Mouse (Mus musculus) heart, embryonic 15.5 days (tissue): ENCODE measurements around the gene Rgs2. TPM values are rescaled to one million over a fixed set of nuclear protein-coding genes. Genes with fewer than 3 reads are reported as not detected.

Experiments used
- ATAC-seq: fragments of 200-750 bp; cut with Nextera tagmentation; replicated peaks from 2 replicates; pipeline ENCODE4 v1.8.0; 2017; ENCODE audit warnings: low read depth, moderate TSS enrichment; ENCODE audit not compliant: insufficient number of reproducible peaks, insufficient read depth, low FRiP score
- H3K27ac ChIP-seq: fragments of 300-500 bp; sonication (generic); 2 replicates; pipeline ENCODE4 v1.5.1; 2015; ENCODE audit warnings: mild to moderate bottlenecking, inconsistent platforms
- H3K27me3 ChIP-seq: fragments of 300-500 bp; sonication (generic); 2 replicates; pipeline ENCODE4 v1.6.1; 2015; ENCODE audit warnings: inconsistent platforms
- H3K36me3 ChIP-seq: fragments of 300-500 bp; sonication (generic); 2 replicates; pipeline ENCODE4 v1.6.1; 2015; ENCODE audit warnings: mild to moderate bottlenecking, inconsistent platforms
- H3K4me1 ChIP-seq: fragments of 300-500 bp; sonication (generic); replicated peaks from 2 replicates; pipeline ENCODE4 v1.6.1; 2015; ENCODE audit warnings: inconsistent platforms
- H3K4me2 ChIP-seq: fragments of 300-500 bp; sonication (generic); 2 replicates; pipeline ENCODE4 v1.6.1; 2015; ENCODE audit warnings: inconsistent platforms, mild to moderate bottlenecking, moderate library complexity
- H3K4me3 ChIP-seq: fragments of 300-500 bp; sonication (generic); 2 replicates; pipeline ENCODE4 v1.5.1; 2015; ENCODE audit warnings: mild to moderate bottlenecking, inconsistent platforms
- H3K9ac ChIP-seq: fragments of 300-500 bp; sonication (generic); 2 replicates; pipeline ENCODE4 v1.6.1; 2015; ENCODE audit warnings: mild to moderate bottlenecking, inconsistent platforms
- H3K9me3 ChIP-seq: fragments of 300-500 bp; sonication (generic); replicated peaks from 2 replicates; pipeline ENCODE4 v1.6.1; 2016; ENCODE audit warnings: inconsistent platforms
- WGBS: fragments of 180-500 bp; shearing (Covaris S2); methylation state at CpG from one replicate; pipeline ENCODE4 v1.1.7; 2015; ENCODE audit warnings: mixed read lengths; 5-methylcytosine and 5-hydroxymethylcytosine counted together
- polyA plus RNA-seq: library from polyadenylated mRNA; unstranded; fragments of >200 nt; fragmentation: Nextera tagmentation; extraction: Ambion mirVana; gene quantifications from 2 replicates; pipeline ENCODE4 v1.2.1, GENCODE M21; 2015

Rgs2 gene
- polyA plus RNA-seq, 1 experiment from 2014 or later: 30.4 TPM

DNA sequence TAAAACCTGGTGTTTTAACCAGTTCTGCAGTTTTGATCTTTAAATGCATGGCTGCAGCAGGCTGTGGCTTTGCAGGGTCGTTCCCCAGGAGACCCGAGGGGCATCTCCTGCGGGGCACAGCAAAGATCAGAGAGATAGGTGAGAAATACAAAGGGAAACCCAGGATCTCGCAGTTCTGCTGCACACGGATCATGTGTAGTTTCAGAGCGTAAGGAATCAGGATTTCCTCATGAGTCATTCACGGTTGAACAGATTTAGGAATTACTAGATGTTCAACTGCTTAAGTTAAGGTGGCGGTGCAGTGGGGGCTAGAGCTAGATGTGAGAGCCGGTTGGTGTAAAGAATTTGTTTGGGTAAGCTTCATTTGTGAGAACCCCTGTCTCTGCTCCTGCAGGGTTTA is 780 bp upstream of the Rgs2 start:
- no peaks in the 10 kb centered on the region for H3K9me3 ChIP-seq
- H3K4me2 ChIP-seq: peak overlapping the region; percentile 93
- no peaks in the 10 kb centered on the region for H3K27me3 ChIP-seq
- peak overlapping the region; percentile 70 for H3K9ac ChIP-seq
- WGBS: 5% methylated on average over 9 of the region's 9 CpGs
- H3K4me3 ChIP-seq: peak overlapping the region; percentile 69
- H3K27ac ChIP-seq: peak overlapping the region; percentile 73
- no peak for ATAC-seq
- H3K36me3 ChIP-seq: no peaks in the 10 kb centered on the region
- H3K4me1 ChIP-seq: peaks cover 8% of the 10 kb centered on the region

DNA sequence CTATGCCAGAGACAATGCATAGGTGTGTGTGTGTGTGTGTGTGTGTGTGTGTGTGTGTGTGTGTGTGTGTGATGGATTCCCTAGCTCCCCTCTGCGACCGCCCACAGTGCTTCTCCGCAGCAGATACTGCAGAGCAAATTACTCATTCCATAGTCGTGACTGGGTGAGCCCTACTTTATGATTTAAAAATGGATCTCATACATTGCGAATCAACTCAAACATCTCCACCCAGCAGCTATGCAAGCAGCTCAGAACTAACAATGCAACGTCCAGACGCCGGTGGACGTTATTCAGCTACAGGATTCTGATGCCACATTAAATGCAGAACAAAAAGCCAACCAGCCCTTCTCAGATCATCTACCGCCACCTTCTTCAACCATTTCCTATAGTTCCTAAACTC is 545 bp downstream of the Rgs2 start:
- H3K4me3 ChIP-seq: peak overlapping the region; percentile 69
- H3K27me3 ChIP-seq: no peaks in the 10 kb centered on the region
- H3K4me1 ChIP-seq: peaks cover 12% of the 10 kb centered on the region
- peak overlapping the region; percentile 93 for H3K4me2 ChIP-seq
- no peaks in the 10 kb centered on the region for H3K36me3 ChIP-seq
- peak overlapping the region; percentile 72 for H3K27ac ChIP-seq
- no peaks in the 10 kb centered on the region for H3K9me3 ChIP-seq
- WGBS: 2% methylated on average over 10 of the region's 10 CpGs
- 0 out of 2 replicates have a peak, but pooled peaks have one; percentile 5 for ATAC-seq
- H3K9ac ChIP-seq: peak overlapping the region; percentile 70

DNA sequence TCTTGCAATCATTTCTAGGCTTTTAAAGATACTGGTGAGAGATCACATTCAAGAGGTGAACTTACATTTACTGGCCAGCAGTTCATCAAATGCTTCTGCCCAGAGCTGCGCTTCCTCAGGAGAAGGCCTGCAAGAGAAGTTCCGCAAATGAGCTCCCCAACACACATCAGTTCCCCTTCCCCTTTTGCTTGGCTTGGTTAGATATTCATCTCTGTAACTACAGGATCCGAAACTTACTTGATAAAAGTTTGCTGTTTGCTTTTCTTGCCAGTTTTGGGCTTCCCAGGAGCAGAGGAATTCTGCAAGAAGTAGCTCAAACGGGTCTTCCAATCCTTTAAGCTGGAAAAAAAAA is 1.3 kb downstream of the Rgs2 start:
- WGBS: 67% methylated on average over 4 of the region's 4 CpGs
- H3K9ac ChIP-seq: no peak overlapping the region

DNA sequence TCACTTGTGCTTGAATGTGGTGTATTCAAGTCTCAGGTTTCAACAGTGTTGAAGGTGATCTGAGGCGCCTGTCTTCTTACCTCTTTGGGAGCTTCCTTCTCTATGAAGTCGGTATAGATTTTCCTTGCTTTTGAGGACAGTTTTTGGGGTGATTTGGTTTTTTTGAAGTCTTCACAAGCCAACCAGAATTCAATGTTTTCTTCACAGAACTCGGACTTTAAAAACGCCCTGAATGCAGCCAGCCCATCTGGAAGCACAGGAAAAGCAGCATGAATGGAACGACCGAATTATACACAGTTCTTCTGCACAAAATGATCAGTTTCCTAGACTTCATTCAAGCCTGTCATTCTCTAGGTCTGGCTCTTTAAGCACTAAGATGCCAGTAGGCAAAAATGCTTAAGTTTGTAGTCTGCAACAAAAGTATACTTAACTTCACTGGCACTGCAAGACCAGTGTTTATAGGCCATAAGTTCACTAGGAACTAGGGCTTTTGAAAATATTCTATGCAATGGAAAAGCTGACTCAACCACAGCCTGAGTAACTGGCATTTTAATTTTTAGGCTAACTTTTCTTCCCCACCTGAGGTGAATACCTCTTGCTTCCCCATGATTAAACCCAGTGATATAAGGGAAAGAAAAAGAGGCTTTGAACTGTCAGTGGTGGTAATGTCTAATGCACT is 1.8 kb downstream of the Rgs2 start:
- 86% methylated on average over 6 of the region's 6 CpGs for WGBS
- H3K27me3 ChIP-seq: no peaks in the 10 kb centered on the region
- no peak overlapping the region for H3K27ac ChIP-seq
- no peak for ATAC-seq
- H3K36me3 ChIP-seq: no peaks in the 10 kb centered on the region
- peaks cover 12% of the 10 kb centered on the region for H3K4me1 ChIP-seq
- H3K4me2 ChIP-seq: peak overlapping the region; percentile 93
- peak overlapping the region; percentile 69 for H3K4me3 ChIP-seq
- H3K9ac ChIP-seq: no peak overlapping the region
- H3K9me3 ChIP-seq: no peaks in the 10 kb centered on the region

More for the DNA sequence above, 1.3 kb downstream of the Rgs2 start:
- Histone ChIP-seq H3K4me1 (peaks cover 12% of the 10 kb centered on the region), H3K27ac (no peak overlapping the region), H3K36me3 (no peaks in the 10 kb centered on the region), H3K9me3 (no peaks in the 10 kb centered on the region), H3K4me2 (peak overlapping the region; percentile 93), H3K27me3 (no peaks in the 10 kb centered on the region), H3K4me3 (peak overlapping the region; percentile 69)
- no peak for ATAC-seq

DNA sequence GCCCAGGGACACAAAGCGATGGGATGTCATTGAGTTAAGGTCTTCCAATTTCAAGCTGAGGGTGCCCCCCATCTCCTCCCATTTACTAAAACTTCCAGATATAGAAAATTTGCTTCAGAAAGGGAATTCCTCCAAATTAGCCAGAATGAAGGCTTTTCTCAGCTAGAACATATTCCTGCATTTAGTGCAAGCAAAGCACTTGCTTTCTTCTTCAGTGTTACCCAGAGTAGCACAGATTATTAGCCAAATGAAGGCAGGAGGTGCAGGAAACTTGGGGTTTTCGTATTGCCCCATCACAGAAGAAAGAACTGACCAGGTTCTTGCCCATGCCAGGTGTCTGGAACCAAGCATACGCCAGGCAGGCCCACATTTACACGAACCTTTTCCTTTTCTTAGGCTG is 3.7 kb downstream of the Rgs2 start:
- no peak overlapping the region for H3K4me3 ChIP-seq
- no peak for ATAC-seq
- WGBS: 91% methylated on average over 4 of the region's 4 CpGs
- no peaks in the 10 kb centered on the region for H3K27me3 ChIP-seq
- no peak overlapping the region for H3K27ac ChIP-seq
- H3K4me2 ChIP-seq: no peak overlapping the region
- no peak overlapping the region for H3K9ac ChIP-seq
- H3K9me3 ChIP-seq: no peaks in the 10 kb centered on the region
- H3K4me1 ChIP-seq: peaks cover 12% of the 10 kb centered on the region
- H3K36me3 ChIP-seq: no peaks in the 10 kb centered on the region

DNA sequence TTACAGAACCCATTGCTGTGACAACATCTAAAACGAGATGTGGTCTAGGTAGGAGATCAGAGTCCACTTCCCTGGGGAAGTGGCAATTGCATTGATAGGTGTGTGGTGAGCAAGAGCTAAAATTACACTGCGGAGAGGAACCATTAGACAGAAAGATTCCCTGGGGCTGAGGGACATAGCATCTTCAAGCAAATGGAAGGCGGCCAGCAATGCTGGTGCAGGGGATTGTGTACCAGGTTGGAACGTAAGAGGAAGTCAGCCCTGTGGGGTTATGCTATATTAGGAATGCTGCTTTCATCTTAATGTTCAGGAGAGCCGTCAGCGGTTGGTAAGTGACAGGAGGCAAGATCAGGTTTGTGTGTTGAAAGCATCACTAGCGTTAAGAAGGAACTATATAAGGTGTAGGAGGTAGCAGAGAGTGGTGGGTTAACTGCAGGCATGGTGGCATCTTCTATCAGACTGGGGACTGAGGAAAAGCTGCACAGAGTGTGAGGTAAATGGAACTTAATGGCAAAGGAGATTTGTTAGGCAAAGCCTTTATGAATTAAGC is 4.5 kb downstream of the Rgs2 start:
- Histone ChIP-seq H3K27me3 (no peaks in the 10 kb centered on the region), H3K9me3 (no peaks in the 10 kb centered on the region), H3K27ac (no peak overlapping the region), H3K9ac (no peak overlapping the region), H3K36me3 (no peaks in the 10 kb centered on the region), H3K4me1 (peaks cover 7% of the 10 kb centered on the region; the same call in 1 of the 2 replicates), H3K4me3 (no peak overlapping the region), H3K4me2 (no peak overlapping the region)
- 45% methylated on average over 7 of the region's 7 CpGs for WGBS
- no peak for ATAC-seq

DNA sequence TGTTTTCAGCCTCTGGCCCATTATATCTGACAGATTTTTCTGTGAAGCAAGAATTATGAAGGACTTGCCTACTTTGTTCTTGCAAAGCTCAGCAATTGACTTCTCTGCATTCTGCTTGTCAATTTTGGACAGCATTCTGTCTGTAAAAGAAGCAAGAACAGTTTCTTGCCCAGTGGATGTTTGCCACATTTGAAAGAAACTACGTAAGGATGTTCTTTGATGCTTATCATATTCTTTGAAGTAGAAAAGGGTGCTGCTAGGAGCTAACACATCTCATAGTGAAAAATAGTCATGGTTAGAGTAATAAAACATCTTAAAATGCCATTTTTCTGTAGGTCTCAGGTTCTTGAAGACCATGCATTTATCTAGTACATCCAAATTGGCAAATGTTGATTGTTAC is 10.9 kb downstream of the Rgs2 start:
- no peak overlapping the region for H3K4me3 ChIP-seq
- H3K36me3 ChIP-seq: no peaks in the 10 kb centered on the region
- no peak for ATAC-seq
- H3K27ac ChIP-seq: no peak overlapping the region
- H3K9ac ChIP-seq: no peak overlapping the region
- H3K4me1 ChIP-seq: no peaks in the 10 kb centered on the region
- no peak overlapping the region for H3K4me2 ChIP-seq
- H3K27me3 ChIP-seq: no peaks in the 10 kb centered on the region
- no peaks in the 10 kb centered on the region for H3K9me3 ChIP-seq
- WGBS: 71% methylated on average over 1 of the region's 1 CpGs

DNA sequence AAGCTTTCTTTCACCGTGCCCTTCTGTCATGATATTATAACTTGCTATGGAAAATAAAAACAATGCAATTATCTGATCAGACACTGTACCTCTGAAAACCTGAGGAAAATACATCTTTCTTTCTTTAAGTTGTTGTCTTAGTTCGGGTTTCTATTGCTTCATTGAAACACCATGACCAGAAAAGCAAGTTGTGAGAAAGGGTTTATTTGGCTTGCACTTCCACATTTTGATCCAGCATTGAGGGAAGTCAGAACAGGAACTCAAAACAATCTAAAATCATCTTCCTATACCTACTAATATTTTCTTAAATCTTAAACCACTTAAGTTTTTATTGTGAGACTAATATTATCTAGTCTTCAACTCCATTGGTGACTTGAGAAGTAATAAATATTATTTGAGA is 11.4 kb downstream of the Rgs2 start:
- no peaks in the 10 kb centered on the region for H3K4me1 ChIP-seq
- no peak overlapping the region for H3K4me3 ChIP-seq
- no peaks in the 10 kb centered on the region for H3K27me3 ChIP-seq
- no peak overlapping the region for H3K4me2 ChIP-seq
- H3K9ac ChIP-seq: no peak overlapping the region
- no peak for ATAC-seq
- no peaks in the 10 kb centered on the region for H3K9me3 ChIP-seq
- H3K27ac ChIP-seq: no peak overlapping the region
- H3K36me3 ChIP-seq: no peaks in the 10 kb centered on the region
- 56% methylated on average over 2 of the region's 2 CpGs for WGBS

- Histone ChIP-seq H3K9me3 (no peaks in the 10 kb centered on the region), H3K36me3 (no peaks in the 10 kb centered on the region), H3K4me2 (no peak overlapping the region), H3K4me3 (no peak overlapping the region), H3K27ac (no peak overlapping the region), H3K27me3 (no peaks in the 10 kb centered on the region), H3K9ac (no peak overlapping the region), H3K4me1 (no peaks in the 10 kb centered on the region)
- 43% methylated on average over 5 of the region's 5 CpGs for WGBS
- ATAC-seq: no peak
These were observed 13.7 kb downstream of the Rgs2 start for GRCm38 (mm10) chr1:143990263-143990662.

- ATAC-seq: no peak
- H3K4me1 ChIP-seq: no peaks in the 10 kb centered on the region
- H3K9ac ChIP-seq: no peak overlapping the region
- WGBS: 61% methylated on average over 4 of the region's 5 CpGs
- no peak overlapping the region for H3K4me3 ChIP-seq
- H3K9me3 ChIP-seq: no peaks in the 10 kb centered on the region
- H3K4me2 ChIP-seq: no peak overlapping the region
- no peak overlapping the region for H3K27ac ChIP-seq
- H3K36me3 ChIP-seq: no peaks in the 10 kb centered on the region
- no peaks in the 10 kb centered on the region for H3K27me3 ChIP-seq
These were observed 14.2 kb downstream of the Rgs2 start for GRCm38 (mm10) chr1:143989773-143990172.

GRCm38 (mm10) chr1:143988756-143989155 is 15.2 kb downstream of the Rgs2 start:
- no peak overlapping the region for H3K27ac ChIP-seq
- H3K4me1 ChIP-seq: no peaks in the 10 kb centered on the region
- ATAC-seq: no peak
- no peaks in the 10 kb centered on the region for H3K36me3 ChIP-seq
- no peaks in the 10 kb centered on the region for H3K9me3 ChIP-seq
- H3K9ac ChIP-seq: no peak overlapping the region
- no peaks in the 10 kb centered on the region for H3K27me3 ChIP-seq
- 42% methylated on average over 6 of the region's 6 CpGs for WGBS
- H3K4me3 ChIP-seq: no peak overlapping the region
- no peak overlapping the region for H3K4me2 ChIP-seq

DNA sequence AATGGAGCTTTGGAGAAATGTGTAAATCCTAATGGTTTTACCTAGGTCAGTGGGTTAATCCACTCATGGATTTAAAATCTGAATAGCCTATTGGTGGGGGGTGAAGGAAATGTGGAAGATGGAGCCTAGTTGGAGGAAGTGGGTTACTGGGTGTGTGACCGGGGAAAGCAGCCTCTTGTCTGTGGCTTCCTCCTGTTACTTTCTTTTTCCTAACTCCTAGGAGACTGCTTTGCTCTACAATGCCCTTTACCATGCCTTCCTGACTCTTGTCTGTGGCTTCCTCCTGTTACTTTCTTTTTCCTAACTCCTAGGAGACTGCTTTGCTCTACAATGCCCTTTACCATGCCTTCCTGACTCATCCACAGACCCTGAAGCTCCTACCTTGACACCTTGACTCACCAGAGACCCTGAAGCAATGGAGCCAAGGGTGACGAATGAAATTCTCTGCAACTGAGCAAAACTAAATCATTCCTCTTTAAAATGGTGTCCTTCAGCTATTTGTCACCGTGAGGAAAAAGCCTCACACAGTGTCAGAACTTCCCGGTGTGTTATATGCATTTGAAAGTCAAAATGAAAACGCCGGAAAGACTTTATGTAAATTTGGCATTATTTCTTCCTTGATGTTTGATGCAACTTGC is 18.9 kb downstream of the Rgs2 start:
- no peak for ATAC-seq
- no peak overlapping the region for H3K27ac ChIP-seq
- no peak overlapping the region for H3K9ac ChIP-seq
- H3K4me2 ChIP-seq: no peak overlapping the region
- no peaks in the 10 kb centered on the region for H3K9me3 ChIP-seq
- no peaks in the 10 kb centered on the region for H3K36me3 ChIP-seq
- 79% methylated on average over 6 of the region's 6 CpGs for WGBS
- H3K4me1 ChIP-seq: no peaks in the 10 kb centered on the region
- H3K4me3 ChIP-seq: no peak overlapping the region
- H3K27me3 ChIP-seq: no peaks in the 10 kb centered on the region
